Mouse (Mus musculus) olfactory bulb, adult 2 months (tissue): ENCODE measurements around the gene Specc1.

Source experiments
- CTCF ChIP-seq: fragments of 200-500 bp; IDR thresholded peaks from 2 replicates; pipeline ENCODE4 v1.5.1; 2012; ENCODE audit warnings: low read depth, mild to moderate bottlenecking, low read length, moderate library complexity; ENCODE audit not compliant: insufficient read depth
- POLR2A ChIP-seq: fragments of 200-500 bp; IDR thresholded peaks from 2 replicates; pipeline ENCODE4 v1.6.1; 2012; ENCODE audit warnings: mild to moderate bottlenecking, low read depth, low read length, moderate library complexity; ENCODE audit not compliant: insufficient read depth

- TF ChIP-seq CTCF = no peak
- TF ChIP-seq POLR2A = no peak
Observed at GRCm38 (mm10) chr11:62215107-62215506, 258.5 kb downstream of the Specc1 start.
